Mouse (Mus musculus): ENCODE measurements around the gene Kdm8.

The Kdm8 gene

DNA sequence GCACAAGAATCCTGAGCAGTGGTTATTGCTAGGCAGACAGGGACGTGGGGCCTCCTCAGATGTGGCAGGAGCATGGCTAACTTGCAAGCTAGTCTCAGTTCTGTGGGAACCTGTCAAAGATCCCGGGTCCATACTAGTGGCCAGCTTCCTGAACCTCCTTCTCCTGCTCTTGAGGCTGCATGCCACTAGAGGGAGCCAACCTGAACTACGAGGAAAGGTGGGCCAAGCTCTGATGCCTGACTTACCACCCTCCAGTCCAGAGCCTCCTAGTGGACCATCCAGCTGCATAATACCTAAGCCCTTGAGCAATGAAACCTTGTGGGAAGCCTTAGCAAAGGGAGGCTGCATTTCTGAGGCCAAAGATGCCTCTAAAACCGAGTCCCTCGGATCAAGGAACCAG lies 25.5 kb downstream of the Kdm8 start:
- peak; percentile 49 for DNase-seq

- DNase-seq: no peak
Observed at GRCm38 (mm10) chr7:125470901-125471300, 26.4 kb downstream of the Kdm8 start.

- DNase-seq: peak; percentile 74
Observed at GRCm38 (mm10) chr7:125471991-125472741, 27.7 kb downstream of the Kdm8 start.

DNA sequence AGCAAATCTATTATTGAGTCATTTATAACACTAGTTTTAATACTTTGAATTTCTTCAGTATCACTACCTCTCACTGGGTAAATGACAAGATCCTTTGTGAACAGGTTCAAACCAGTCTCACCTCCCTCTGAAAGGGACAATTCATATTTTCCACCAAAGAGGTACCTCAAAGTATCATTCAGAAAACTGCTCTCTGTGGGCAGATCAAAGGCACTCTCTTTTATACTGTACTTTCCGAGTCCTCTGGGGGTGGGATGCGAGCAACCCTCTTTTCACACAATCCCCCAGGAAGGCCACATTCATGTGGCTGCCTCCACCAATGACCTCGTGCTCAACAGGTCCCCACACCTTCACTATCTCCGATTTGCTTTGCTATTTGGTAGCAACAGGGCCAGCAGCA lies 30.1 kb downstream of the Kdm8 start:
- DNase-seq: no peak

DNA sequence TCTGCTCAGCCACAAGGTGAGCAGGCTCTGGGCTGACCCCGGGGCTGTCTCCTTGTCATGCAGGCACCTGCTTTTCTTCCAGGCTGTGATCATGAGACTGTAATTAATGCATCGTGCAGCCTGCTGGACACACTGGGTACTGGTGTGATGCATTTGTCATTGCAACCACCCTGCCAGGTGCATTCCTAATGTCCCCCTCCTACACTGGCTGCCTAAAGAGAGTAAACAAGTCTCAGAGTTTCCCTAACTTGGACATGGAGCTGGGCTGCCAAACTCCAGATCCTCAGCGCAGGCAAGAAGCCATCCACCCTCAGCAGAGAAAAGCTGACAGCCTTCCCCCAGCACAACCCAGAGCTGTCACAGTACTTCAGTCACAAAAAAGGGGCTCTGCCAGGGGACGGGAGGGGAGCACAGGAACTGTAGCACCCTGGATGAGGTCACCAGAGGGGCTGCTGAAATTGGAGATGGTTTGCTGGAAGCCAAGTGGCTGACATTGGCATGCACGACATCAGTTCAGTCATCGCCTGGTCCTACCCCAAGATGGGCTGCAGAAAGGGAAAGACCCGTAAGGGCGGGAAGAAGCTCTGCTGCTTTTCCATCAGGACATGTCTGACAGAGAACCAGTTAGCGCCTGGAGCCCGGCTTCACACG lies 31.2 kb downstream of the Kdm8 start:
- DNase-seq: no peak

- DNase-seq: no peak
Observed at GRCm38 (mm10) chr7:125478391-125478984, 34.0 kb downstream of the Kdm8 start.

DNA sequence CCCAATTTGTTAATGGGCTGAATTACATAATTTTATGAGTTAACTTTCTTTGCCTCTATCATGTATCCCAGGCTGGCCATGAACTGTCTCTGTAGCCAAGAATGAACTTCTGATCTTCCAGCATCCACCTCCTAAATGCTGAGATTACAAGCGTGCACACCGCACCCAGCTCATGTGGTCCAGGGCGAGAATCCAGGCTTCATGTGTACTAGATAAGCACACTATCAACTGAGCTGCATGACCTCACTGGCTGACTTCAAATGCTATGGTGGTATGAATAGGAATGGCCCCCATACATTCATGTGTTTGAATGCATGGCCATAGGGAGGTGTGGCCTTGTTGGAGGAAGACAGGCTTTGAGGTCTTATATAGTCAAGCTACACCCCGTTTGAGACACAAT lies 36.0 kb downstream of the Kdm8 start:
- DNase-seq: no peak

DNA sequence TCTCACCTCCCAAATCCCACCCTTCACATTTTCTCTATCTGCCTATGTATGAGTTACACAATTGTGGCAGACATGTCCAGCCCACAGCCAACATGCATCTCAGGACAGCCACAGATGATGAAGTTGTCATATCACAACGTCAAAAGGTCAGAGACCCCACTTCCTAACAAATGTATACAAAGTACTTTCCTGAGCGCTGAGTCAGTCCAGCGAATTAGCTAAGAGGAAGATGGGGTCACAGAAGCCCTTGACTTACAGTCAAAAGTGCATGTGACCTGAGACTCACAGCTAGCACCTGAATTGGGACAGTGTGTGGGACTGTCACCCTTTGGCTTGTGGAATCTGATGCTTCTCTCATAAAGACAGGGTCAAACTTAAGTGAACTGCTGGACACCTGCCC lies 37.9 kb downstream of the Kdm8 start:
- no peak for DNase-seq

GRCm38 (mm10) chr7:125482886-125483285 lies 38.4 kb downstream of the Kdm8 start:
- DNase-seq: no peak

GRCm38 (mm10) chr7:125484791-125485190 lies 40.3 kb downstream of the Kdm8 start:
- no peak for DNase-seq

DNA sequence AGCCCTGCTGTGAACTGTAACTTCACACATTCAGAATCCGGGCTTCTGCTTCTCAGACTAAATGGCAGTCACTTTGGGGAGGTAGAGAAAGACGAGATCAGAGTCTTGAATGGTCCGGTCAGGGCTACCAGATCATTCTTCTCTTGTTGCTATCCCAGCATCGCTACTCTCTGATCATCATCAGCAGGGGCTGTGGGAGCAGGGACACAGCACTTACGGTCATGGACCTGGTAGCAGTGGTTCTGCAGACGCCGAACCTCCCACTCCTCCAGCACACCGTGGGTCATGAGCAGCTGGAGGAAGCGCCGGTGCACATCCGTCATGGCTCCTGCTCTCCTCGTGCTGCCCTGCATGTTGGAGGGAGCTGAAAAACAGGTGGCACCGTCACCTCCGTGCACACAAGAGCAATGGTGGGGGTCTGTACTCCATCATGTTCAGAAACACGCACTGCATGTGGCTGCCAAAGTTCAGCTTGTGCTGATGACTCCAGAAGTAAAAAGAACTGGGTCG lies 41.7 kb downstream of the Kdm8 start:
- no peak for DNase-seq

DNA sequence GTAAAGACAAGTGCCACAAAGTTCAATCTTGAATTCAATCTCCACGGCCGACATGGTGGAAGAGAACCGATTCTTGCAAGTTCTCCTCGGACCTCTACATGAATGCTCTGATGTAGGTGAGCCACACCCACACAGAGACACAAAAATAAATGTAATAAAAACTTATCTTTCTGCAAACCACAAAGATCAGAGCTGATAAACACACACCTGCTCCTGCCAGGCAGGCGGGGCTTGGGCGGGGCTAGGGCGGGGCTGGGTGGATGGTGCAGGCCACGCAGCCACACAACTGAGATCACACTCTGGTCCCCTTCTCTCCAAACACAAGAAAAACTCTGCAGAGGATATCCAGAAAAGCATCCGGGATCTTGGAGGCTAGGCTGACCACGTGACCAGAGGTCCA lies 42.6 kb downstream of the Kdm8 start:
- no peak for DNase-seq

- DNase-seq: no peak
Observed at GRCm38 (mm10) chr7:125488706-125489105, 44.2 kb downstream of the Kdm8 start.

DNA sequence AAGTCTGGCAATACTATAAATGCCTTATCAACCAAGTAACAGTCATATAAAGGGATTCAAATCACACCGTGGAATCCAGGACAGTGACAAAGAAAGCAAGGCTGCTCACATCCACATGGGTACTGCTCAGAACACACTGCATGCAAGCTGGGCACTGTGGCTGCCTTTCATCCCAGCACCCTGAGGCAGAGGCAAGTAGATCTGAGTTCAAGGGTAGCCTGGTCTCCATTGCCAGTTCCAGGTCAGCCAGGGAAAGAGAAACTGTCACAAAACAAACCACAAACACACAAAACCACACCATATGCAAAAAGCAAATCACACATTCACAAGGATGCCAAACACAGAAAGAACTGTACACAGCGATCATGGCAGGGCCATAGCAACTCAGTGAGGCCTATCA lies 45.2 kb downstream of the Kdm8 start:
- DNase-seq: no peak

DNA sequence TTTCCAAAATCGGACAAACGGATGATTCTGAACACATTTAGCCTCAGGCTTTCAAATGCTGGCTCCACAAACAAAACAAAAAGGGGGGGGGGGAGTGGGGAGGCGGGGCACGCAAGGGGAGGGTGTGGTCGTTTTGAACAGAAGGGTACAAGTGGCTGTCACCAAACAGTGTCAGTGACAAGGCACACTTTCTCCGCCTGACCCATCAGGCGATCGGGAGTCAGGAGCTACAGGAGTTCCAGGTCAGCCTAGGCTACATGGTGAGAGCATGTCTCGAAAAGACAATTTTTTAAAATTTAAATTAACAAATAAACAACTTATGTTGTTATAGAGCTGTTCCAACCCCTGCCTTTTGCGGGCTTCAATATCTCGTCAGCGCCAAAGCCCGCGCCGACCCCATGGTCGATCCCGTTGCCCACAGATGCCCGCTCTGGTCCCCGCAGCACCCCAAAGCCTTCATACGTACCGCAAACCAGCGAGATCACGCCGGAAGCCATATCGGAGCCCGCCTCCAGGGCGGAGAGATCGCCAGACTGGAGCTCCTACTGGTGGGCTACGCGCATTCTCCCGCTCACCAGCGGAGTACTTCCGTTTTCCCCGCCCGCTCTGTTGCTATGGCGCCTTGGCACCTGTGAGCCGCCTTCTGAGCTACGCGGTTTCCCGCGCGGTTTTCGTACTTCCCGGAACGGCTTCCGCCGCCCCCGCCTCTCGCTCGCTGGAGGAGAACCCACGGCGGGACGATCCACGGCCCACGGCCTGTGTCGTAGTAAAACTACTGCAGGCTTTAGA lies 46.7 kb downstream of the Kdm8 start, which contains the start of gene Nsmce1:
Gene Nsmce1 (minus strand): TSS at position 650 of the 789 bp plus-strand sequence.
- peak; percentile 96 for DNase-seq

DNA sequence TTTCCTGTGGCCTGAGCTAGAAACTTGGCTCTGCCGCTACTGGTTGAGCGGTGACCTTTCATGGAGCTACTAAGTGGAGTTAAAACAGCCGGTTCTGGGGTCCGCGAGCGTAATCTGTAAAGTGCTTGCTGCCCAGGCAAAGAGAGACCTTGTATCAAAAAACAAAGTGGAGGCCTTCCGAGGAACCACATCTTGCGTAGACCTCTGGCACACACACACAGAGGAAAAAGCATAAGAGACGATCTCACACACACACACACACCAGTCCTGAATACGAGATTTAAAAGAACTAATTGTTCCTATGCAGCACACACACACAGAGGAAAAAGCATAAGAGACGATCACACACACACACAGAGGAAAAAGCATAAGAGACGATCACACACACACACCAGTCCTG lies 47.3 kb downstream of the Kdm8 start:
- no peak for DNase-seq

DNA sequence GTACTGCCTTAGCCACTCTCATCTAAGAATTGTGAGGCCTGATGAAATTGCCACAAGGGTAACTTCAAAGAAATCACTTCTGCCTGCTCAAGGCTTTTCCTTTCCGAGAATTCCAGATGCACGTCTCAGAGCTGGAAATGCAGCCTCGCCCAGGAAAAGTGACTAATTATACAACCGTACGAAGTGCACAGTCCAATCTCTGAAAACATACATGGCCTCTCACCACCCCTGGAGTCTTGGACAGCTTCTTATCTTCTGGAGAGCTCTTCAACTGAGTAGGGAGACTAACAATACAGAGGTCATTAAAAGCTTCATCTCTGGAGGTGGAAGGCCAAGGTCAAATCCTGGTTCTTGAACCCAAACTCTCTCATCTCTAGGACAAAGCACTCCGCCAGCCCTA lies 48.1 kb downstream of the Kdm8 start:
- no peak for DNase-seq

DNA sequence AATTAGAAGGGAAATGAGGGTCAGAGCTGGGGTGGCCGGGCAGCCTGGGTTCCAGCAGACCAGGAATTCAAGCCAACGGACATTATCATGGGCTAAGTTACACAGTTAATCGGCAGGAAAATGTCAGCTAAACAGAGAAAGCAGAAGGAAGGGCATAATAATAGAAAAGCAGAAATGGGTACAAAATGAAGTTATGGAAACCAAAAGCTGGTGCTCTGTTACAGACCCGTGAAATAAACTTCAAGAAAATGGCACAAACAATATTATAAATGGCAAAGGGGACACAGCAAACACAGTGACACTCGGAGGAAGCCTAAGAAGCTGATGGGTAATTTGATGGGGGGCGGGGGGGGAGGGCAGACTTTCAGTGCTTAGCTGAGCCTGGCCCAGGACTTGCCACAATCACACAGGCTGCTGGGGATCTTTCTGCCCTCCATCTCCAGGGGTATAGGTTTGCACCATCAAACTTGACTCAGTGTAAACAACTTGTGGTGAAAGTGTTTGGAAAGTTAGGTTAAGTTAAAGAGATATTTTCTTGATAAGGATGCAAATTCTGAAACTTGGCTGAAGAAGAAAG lies 51.5 kb downstream of the Kdm8 start:
- DNase-seq: no peak

GRCm38 (mm10) chr7:125499927-125500868 lies 55.7 kb downstream of the Kdm8 start:
- no peak for DNase-seq

DNA sequence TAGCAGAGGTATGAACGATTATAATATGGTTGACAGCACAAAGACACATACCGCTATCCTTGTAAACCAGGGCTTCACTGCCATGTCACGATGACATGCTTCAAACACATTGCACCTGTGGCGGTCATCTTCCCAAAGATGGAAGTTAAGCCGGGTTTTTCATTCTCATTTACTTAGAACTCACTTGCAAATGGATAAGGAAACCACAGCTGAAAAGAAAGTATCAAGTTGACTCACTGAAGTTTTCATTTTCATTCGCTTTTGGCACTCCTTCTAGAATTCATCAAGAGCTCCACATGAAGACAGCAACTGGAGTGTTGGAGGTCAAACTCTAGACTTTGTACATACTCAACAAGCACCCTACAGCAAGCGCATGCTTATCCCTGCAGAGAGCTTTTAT lies 56.4 kb downstream of the Kdm8 start:
- DNase-seq: no peak

DNA sequence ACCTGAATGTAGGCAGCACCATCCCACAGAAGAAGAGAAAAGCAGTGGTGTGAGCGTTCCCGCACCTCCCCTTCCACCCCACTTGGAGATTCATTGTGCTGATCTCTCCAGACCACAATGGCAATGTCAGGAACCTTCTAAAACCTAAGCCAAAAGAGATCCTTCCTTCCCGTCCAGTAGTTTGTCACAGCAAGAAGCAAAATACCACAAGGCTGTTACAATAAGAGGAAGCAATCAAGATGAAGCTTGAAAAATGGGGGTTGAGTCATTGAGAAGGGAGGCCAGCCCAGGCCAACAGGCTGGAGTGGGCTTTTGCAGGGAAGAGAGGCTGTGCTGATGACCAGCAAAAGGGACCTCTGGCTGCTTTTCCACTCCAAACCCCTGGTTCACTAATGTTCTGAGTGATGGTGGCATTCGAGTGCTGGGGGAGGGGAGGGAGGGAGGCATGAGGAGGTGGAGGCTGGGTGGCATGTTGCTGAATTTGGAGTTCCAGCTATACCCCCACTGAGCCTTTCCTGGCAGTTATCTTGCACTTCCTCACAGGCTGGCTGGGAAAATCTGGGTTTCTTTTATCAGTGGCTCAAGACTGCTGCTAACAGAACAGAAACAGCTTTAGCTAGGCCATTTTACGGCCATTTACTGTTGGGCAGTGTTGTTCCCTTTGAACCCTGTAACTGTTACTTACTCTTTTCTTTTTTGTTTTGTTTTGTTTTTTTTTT lies 59.1 kb downstream of the Kdm8 start:
- no peak for DNase-seq
